Mouse (Mus musculus): ENCODE results near the gene Espn. TPM values are rescaled to one million over a fixed set of nuclear protein-coding genes. Genes with fewer than 3 reads are reported as not detected.
A peak's percentile ranks its signal among the peaks of the same experiment; 100 is the strongest.

The Espn gene
- polyA plus RNA-seq, 1 experiment, result 48.3 TPM

DNA sequence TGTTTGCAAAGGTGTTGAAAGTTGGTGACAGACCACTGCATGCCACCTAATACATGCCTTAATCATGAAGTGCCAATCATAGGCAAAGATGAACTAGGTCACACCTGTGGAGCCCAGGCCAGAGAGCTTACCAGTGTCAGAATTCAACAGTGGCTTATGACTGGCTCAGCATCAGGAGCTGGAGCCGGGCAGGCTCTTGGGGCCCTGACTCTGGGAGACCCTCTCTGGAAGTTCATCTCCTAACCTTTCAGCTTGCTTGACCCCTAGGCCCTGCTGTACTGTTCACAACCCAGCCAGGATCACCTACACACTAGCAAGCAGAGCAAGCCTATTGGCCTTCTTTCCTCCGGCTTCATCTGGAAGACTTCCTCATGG, 15.3 kb downstream of the Espn start:
- H3K4me1 ChIP-seq (ENCODE audit: control insufficient read depth, insufficient read depth, low read length), result peaks cover 9% of the 10 kb centered on the region
- DNase-seq, result no peak
- no peak overlapping the region for H3K27ac ChIP-seq (ENCODE audit: insufficient read depth, low read depth, low read length)
- 95% methylated on average over 2 of the region's 2 CpGs for WGBS
- TF ChIP-seq POLR2A (IDR thresholded peaks at IDR 0.05; ENCODE audit: low read depth, low read length) (no peak), CTCF (conservative IDR thresholded peaks at IDR 0.05; ENCODE audit: insufficient read depth, insufficient read length, low read depth, low read length) (no peak)
- H3K36me3 ChIP-seq (ENCODE audit: control insufficient read depth, insufficient read depth, low read length), result no peaks in the 10 kb centered on the region
- H3K4me3 ChIP-seq (ENCODE audit: insufficient read depth, low read depth, low read length), result no peak overlapping the region
- H3K27me3 ChIP-seq (replicated peaks; ENCODE audit: control insufficient read depth, insufficient read depth, low read length), result no peaks in the 10 kb centered on the region

DNA sequence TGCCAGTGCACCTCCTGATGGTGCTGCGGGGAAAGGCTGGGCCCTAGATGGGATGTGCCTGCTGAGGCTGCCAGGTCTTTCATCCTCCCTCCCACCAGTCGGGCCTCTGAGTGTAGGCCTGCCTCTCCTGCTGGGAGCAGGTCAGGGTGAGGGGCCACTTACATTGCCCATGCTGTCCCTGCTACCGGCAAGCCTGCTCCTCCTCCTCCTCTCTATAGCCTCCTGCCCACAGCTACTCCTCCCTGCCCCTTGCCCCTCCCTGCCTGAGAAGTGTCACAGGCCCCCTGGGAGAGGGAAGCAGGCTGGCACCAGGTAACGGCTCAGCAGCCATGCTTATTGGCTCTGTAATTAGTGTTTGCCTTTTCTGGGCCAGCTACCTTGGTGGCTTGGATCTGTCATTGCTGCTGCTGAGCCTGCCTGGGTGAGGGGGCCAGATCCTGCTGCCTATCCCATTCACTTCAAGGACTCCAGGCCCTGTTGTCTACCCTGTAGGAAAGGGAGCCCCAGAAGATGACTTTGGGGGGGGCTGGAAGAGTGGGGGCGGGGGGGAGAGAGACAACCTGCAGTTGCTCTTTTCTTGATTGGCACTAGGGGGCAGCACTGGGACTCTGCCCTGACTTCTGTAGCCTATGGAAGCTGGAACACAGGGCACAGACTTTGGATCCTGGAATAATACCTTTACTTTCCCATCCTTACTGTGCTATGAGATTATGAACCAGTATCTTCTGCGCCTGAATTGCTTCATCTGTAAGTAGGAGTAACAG, 15.9 kb downstream of the Espn start:
- H3K27ac ChIP-seq (ENCODE audit: insufficient read depth, low read depth, low read length), result no peak overlapping the region
- WGBS, result 43% methylated on average over 6 of the region's 6 CpGs
- DNase-seq, result no peak
- H3K4me3 ChIP-seq (ENCODE audit: insufficient read depth, low read depth, low read length), result no peak overlapping the region
- peaks cover 12% of the 10 kb centered on the region for H3K4me1 ChIP-seq (ENCODE audit: control insufficient read depth, insufficient read depth, low read length)
- H3K27me3 ChIP-seq (replicated peaks; ENCODE audit: control insufficient read depth, insufficient read depth, low read length), result no peaks in the 10 kb centered on the region
- peak; percentile 62 for TF ChIP-seq CTCF (conservative IDR thresholded peaks at IDR 0.05; ENCODE audit: insufficient read depth, insufficient read length, low read depth, low read length)
- TF ChIP-seq POLR2A (IDR thresholded peaks at IDR 0.05; ENCODE audit: low read depth, low read length), result no peak
- no peaks in the 10 kb centered on the region for H3K36me3 ChIP-seq (ENCODE audit: control insufficient read depth, insufficient read depth, low read length)

DNA sequence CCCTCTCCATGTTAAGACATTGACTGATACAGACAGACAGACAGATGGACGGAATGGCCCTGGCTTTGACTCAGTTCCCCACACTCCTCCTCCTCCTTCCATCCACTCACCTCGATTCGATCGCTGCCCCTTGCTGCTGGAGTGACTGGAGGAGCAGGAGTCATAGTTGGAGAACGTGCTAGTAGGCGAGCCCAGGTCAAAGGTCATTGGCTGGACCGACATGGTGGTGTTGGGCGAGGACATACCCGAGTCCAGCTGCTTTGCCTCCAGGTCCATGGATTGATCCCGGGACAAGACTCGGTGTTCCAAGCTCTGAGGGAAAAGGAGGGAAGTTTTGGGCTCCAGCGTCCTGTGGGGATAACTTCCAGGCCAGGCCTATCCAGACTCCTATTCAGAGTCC, 16.8 kb downstream of the Espn start:
- no peak overlapping the region for H3K27ac ChIP-seq (ENCODE audit: insufficient read depth, low read depth, low read length)
- H3K4me3 ChIP-seq (ENCODE audit: insufficient read depth, low read depth, low read length), result no peak overlapping the region
- peaks cover 12% of the 10 kb centered on the region for H3K4me1 ChIP-seq (ENCODE audit: control insufficient read depth, insufficient read depth, low read length)
- H3K27me3 ChIP-seq (replicated peaks; ENCODE audit: control insufficient read depth, insufficient read depth, low read length), result no peaks in the 10 kb centered on the region
- peak; percentile 68 for DNase-seq
- WGBS, result 58% methylated on average over 12 of the region's 12 CpGs
- no peaks in the 10 kb centered on the region for H3K36me3 ChIP-seq (ENCODE audit: control insufficient read depth, insufficient read depth, low read length)
- TF ChIP-seq POLR2A (IDR thresholded peaks at IDR 0.05; ENCODE audit: low read depth, low read length) (no peak), CTCF (conservative IDR thresholded peaks at IDR 0.05; ENCODE audit: insufficient read depth, insufficient read length, low read depth, low read length) (no peak)

DNA sequence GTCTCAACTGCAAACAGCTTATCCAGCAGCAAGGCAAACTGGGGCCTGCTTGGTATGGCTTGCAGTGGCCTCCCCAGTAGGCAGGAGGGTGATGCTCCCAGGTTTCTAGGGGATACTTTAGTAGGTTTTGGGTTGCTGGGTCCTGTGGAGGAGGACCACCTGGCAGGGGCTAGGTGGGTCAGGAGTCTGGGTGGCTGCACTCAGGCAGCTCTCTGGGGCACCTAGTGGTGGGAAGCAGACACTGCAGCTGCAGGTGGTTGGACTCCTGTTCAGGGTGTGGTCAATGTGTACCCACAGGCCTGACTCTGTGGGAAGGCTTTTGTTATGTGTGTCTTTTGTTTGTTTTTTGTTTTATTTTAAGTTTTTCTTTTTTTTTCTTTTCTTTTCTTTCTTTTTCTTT, 17.7 kb downstream of the Espn start:
- TF ChIP-seq POLR2A (IDR thresholded peaks at IDR 0.05; ENCODE audit: low read depth, low read length) (no peak), CTCF (conservative IDR thresholded peaks at IDR 0.05; ENCODE audit: insufficient read depth, insufficient read length, low read depth, low read length) (peak; percentile 77)
- peak; percentile 78 for DNase-seq
- Histone ChIP-seq H3K4me3 (ENCODE audit: insufficient read depth, low read depth, low read length) (no peak overlapping the region), H3K4me1 (ENCODE audit: control insufficient read depth, insufficient read depth, low read length) (peaks cover 18% of the 10 kb centered on the region), H3K36me3 (ENCODE audit: control insufficient read depth, insufficient read depth, low read length) (no peaks in the 10 kb centered on the region), H3K27ac (ENCODE audit: insufficient read depth, low read depth, low read length) (no peak overlapping the region), H3K27me3 (replicated peaks; ENCODE audit: control insufficient read depth, insufficient read depth, low read length) (no peaks in the 10 kb centered on the region)

DNA sequence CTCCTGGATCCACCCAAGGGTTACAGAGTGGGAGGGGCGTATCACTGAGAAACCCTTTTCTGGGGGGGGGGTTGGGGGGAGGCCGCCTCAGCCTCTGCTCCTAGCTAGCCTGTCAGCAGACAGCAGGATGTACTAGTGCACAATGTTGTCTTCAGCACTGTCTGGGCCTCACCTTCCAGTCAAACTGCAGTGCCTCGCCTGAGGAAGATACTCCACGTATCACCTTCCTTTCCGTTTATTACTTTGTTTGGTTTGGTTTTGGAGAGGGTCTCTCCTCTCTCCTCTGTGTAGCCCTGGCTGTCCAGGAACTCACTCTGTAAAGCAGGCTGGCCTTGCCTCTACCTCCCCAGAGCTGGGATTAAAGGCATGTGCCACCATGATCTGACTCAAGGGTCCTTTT, 19.0 kb downstream of the Espn start:
- no peaks in the 10 kb centered on the region for H3K27me3 ChIP-seq (replicated peaks; ENCODE audit: control insufficient read depth, insufficient read depth, low read length)
- no peak overlapping the region for H3K27ac ChIP-seq (ENCODE audit: insufficient read depth, low read depth, low read length)
- WGBS, result 76% methylated on average over 5 of the region's 5 CpGs
- H3K36me3 ChIP-seq (ENCODE audit: control insufficient read depth, insufficient read depth, low read length), result no peaks in the 10 kb centered on the region
- TF ChIP-seq CTCF (conservative IDR thresholded peaks at IDR 0.05; ENCODE audit: insufficient read depth, insufficient read length, low read depth, low read length) (no peak), POLR2A (IDR thresholded peaks at IDR 0.05; ENCODE audit: low read depth, low read length) (no peak)
- H3K4me1 ChIP-seq (ENCODE audit: control insufficient read depth, insufficient read depth, low read length), result peaks cover 16% of the 10 kb centered on the region
- no peak for DNase-seq
- H3K4me3 ChIP-seq (ENCODE audit: insufficient read depth, low read depth, low read length), result no peak overlapping the region

DNA sequence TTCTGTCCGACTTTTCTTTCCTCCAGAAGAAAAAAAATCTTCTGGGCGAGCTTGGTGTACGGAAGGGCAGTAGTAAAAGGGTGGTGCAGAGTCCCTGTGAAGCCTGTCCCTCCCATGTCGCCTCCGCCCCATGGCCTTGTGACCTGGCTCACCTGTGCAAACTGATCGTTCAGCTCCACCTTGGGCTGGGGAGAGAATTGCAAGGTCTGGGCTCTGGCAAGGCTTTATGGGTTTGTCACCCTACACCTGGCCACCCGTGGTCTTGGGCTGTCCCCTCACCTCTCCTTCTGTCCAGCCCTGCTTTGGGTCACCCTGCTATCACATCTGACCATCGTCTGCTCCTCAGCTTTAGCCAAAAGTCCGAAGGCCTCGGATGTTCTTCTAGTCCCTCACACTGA, 19.4 kb downstream of the Espn start:
- no peak for TF ChIP-seq CTCF (conservative IDR thresholded peaks at IDR 0.05; ENCODE audit: insufficient read depth, insufficient read length, low read depth, low read length)
- no peak for TF ChIP-seq POLR2A (IDR thresholded peaks at IDR 0.05; ENCODE audit: low read depth, low read length)
- no peak for DNase-seq
- Histone ChIP-seq H3K27me3 (replicated peaks; ENCODE audit: control insufficient read depth, insufficient read depth, low read length) (no peaks in the 10 kb centered on the region), H3K27ac (ENCODE audit: insufficient read depth, low read depth, low read length) (no peak overlapping the region), H3K4me1 (ENCODE audit: control insufficient read depth, insufficient read depth, low read length) (peaks cover 16% of the 10 kb centered on the region), H3K36me3 (ENCODE audit: control insufficient read depth, insufficient read depth, low read length) (no peaks in the 10 kb centered on the region), H3K4me3 (ENCODE audit: insufficient read depth, low read depth, low read length) (no peak overlapping the region)
- 62% methylated on average over 10 of the region's 10 CpGs for WGBS

DNA sequence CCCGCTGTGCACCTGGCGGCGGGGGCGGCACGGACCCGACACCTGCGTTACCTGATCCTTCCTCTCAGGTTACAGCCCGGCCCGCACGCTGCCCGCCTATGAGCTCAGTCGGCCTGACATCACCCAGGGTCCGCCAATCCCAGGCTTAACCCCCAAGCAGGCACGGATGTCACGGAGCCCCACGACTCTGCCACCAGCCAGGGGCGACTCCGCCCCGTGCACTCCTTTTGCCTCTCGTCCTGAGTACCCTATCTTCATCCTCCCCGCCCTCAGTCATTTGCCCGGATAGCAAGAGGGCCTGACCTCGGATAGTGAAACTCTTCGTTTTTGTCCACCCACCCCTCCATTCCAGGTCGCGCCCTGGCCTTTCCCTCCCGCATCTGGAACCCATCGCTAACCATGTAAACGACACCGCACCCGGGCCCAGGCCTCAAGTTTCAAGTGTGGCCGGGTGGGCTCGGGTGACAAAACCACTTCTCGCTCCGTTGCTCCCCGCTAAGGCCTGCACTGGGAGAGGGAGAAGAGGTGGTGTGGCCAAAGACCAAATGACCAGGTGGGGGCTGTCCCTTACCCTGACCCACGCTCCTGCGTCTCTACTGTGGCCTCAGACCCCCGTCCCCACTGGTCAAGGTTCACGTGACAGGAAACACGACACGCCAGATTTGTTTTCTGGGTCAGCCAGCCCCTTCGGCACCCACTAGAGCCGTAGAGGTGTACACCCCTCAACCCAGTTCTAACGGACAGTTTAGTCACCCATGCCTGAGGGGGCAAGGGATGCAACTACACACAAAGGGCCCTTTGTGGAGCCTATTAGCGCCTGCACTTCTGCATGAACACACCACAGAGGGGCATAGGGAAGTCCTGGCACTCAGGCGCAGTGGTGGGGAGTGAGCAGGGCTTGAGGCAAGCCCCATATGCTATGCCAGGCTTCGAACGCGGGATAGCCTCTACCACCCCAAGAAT, 20.1 kb downstream of the Espn start:
- Histone ChIP-seq H3K27me3 (replicated peaks; ENCODE audit: control insufficient read depth, insufficient read depth, low read length) (no peaks in the 10 kb centered on the region), H3K4me3 (ENCODE audit: insufficient read depth, low read depth, low read length) (peak overlapping the region; percentile 52; the same call in 1 of the 2 replicates), H3K36me3 (ENCODE audit: control insufficient read depth, insufficient read depth, low read length) (no peaks in the 10 kb centered on the region), H3K27ac (ENCODE audit: insufficient read depth, low read depth, low read length) (no peak overlapping the region), H3K4me1 (ENCODE audit: control insufficient read depth, insufficient read depth, low read length) (peaks cover 18% of the 10 kb centered on the region)
- TF ChIP-seq POLR2A (IDR thresholded peaks at IDR 0.05; ENCODE audit: low read depth, low read length) (no peak), CTCF (conservative IDR thresholded peaks at IDR 0.05; ENCODE audit: insufficient read depth, insufficient read length, low read depth, low read length) (no peak)
- WGBS, result 21% methylated on average over 50 of the region's 50 CpGs
- DNase-seq, result no peak

All from kidney, adult 2 months (tissue).